Mouse (Mus musculus): ENCODE results near the gene Dnah2. TPM values are rescaled to one million over a fixed set of nuclear protein-coding genes. Genes with fewer than 3 reads are reported as not detected.

Gene Dnah2
- polyA plus RNA-seq, 1 experiment from 2014 or later: 3.4 TPM

GRCm38 (mm10) chr11:69407724-69408004, 141.2 kb downstream of the Dnah2 start:
- H3K9ac ChIP-seq: no peak overlapping the region
- peak overlapping the region; percentile 96 for H3K4me2 ChIP-seq
- peaks cover 58% of the 10 kb centered on the region for H3K36me3 ChIP-seq
- 90% methylated on average over 4 of the region's 4 CpGs for WGBS
- no peaks in the 10 kb centered on the region for H3K27me3 ChIP-seq
- peaks cover 46% of the 10 kb centered on the region for H3K4me1 ChIP-seq (replicated peaks)
- 0 out of 2 replicates have a peak overlapping the region, but pooled peaks have one; percentile 91 for H3K27ac ChIP-seq (replicated peaks)
- no peak for ATAC-seq (ENCODE audit: low FRiP score, low read depth)
- H3K4me3 ChIP-seq: peak overlapping the region; percentile 65; the same call in 1 of the 2 replicates
- no peaks in the 10 kb centered on the region for H3K9me3 ChIP-seq

DNA sequence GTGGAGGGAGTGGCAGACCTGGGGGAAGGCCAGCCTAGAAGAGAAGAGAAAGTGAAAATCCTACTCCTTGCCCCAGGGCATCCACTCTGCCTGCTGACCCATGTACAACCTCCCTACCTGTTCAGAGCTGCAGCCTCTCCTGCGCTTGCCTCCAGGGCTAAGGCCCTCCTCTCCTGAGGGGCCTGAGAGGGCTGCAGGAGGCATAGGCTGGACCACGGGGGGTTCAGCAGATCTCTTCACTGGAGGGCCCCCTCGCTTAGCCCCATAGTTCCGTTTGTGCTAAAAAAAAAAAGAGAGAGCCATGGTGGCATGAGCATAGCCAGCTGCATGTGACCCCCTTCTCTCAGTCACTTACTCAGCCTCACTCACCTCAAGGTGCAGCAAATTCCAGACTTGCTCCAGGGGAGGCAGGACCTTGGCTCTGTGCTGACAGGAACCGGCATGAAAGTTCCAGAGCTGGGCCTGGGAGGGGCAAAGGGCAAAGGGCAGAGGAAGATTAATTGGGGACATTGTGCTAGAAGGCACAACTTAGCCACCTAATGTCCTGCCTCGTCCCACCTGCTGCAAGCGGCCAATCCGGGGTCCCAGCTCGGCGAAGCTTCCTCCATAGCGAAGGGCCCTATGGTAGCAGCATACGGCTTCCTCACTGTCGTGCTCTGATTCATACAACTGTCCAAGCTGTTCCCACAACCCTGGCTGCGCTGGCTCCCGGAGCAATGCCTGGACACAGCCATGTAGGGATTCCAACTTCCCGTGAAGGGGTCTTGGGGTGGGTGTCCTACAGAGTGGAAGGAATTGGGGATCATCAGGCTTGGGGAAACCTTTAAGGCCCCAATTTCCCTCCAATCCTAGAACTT, 141.8 kb downstream of the Dnah2 start:
- Histone ChIP-seq H3K36me3 (peaks cover 58% of the 10 kb centered on the region), H3K9me3 (no peaks in the 10 kb centered on the region), H3K9ac (0 out of 2 replicates have a peak overlapping the region, but pooled peaks have one; percentile 1), H3K27ac (replicated peaks) (0 out of 2 replicates have a peak overlapping the region, but pooled peaks have one; percentile 91), H3K27me3 (no peaks in the 10 kb centered on the region), H3K4me1 (replicated peaks) (peaks cover 40% of the 10 kb centered on the region), H3K4me2 (peak overlapping the region; percentile 96; the same call in 1 of the 2 replicates), H3K4me3 (no peak overlapping the region)
- WGBS: 91% methylated on average over 16 of the region's 16 CpGs
- no peak for ATAC-seq (ENCODE audit: low FRiP score, low read depth)

GRCm38 (mm10) chr11:69406282-69406681, 142.6 kb downstream of the Dnah2 start:
- no peak overlapping the region for H3K4me3 ChIP-seq
- H3K36me3 ChIP-seq: peaks cover 62% of the 10 kb centered on the region
- 89% methylated on average over 19 of the region's 19 CpGs for WGBS
- no peak overlapping the region for H3K4me2 ChIP-seq
- H3K9ac ChIP-seq: no peak overlapping the region
- no peaks in the 10 kb centered on the region for H3K27me3 ChIP-seq
- H3K9me3 ChIP-seq: no peaks in the 10 kb centered on the region
- peaks cover 35% of the 10 kb centered on the region for H3K4me1 ChIP-seq (replicated peaks)
- no peak for ATAC-seq (ENCODE audit: low FRiP score, low read depth)
- H3K27ac ChIP-seq (replicated peaks): no peak overlapping the region

DNA sequence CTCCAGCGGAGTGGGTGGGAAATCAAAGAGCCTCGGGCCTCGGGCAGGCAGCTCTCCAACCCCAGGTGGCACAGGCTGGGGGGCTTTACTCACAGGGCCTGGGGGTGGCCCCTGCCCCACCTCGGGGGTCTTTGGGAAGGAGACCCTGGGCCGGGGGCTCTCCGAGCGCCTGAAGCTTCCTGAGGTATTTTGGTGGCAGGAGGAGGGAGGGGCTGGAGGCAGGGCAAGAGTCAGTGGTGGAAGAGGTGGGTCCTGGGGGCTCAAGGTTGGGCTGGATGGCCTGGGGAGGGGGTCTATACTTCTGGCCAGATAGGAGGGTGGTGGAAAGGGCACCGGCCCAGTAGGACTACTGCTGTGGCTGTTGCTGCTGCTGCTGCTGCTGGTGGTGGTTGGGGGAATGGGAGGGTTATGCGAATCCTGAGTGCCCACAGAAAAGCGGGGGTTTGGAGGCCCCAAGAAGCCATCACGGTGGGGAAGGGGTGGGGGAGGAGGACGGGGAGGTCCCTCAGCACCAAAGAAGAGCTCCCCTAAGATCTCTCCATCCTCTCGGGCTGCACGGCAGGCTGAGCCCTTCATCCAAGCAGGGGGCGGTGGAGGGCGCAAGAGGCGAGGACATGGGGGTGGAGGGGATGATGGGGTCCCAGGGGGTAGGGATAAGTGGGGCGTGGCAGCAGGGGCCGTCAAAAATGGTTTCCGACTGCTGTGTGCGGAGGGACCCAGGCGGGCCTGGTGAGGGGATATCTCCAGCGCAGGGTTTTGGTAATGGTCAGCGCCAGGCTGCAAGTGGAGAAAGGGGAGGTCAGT, 143.3 kb downstream of the Dnah2 start:
- H3K9me3 ChIP-seq: no peaks in the 10 kb centered on the region
- H3K27ac ChIP-seq (replicated peaks): no peak overlapping the region
- H3K9ac ChIP-seq: no peak overlapping the region
- no peak for ATAC-seq (ENCODE audit: low FRiP score, low read depth)
- WGBS: 92% methylated on average over 24 of the region's 24 CpGs
- H3K4me3 ChIP-seq: no peak overlapping the region
- H3K27me3 ChIP-seq: no peaks in the 10 kb centered on the region
- no peak overlapping the region for H3K4me2 ChIP-seq
- H3K36me3 ChIP-seq: peaks cover 69% of the 10 kb centered on the region
- peaks cover 39% of the 10 kb centered on the region for H3K4me1 ChIP-seq (replicated peaks)

- H3K27me3 ChIP-seq: no peaks in the 10 kb centered on the region
- H3K9ac ChIP-seq: no peak overlapping the region
- no peak for ATAC-seq (ENCODE audit: low FRiP score, low read depth)
- no peak overlapping the region for H3K4me2 ChIP-seq
- no peaks in the 10 kb centered on the region for H3K9me3 ChIP-seq
- WGBS: 90% methylated on average over 20 of the region's 24 CpGs
- no peak overlapping the region for H3K4me3 ChIP-seq
- no peak overlapping the region for H3K27ac ChIP-seq (replicated peaks)
- H3K4me1 ChIP-seq (replicated peaks): peaks cover 38% of the 10 kb centered on the region
- H3K36me3 ChIP-seq: peaks cover 77% of the 10 kb centered on the region
Measured at GRCm38 (mm10) chr11:69404595-69405396, 144.1 kb downstream of the Dnah2 start.

DNA sequence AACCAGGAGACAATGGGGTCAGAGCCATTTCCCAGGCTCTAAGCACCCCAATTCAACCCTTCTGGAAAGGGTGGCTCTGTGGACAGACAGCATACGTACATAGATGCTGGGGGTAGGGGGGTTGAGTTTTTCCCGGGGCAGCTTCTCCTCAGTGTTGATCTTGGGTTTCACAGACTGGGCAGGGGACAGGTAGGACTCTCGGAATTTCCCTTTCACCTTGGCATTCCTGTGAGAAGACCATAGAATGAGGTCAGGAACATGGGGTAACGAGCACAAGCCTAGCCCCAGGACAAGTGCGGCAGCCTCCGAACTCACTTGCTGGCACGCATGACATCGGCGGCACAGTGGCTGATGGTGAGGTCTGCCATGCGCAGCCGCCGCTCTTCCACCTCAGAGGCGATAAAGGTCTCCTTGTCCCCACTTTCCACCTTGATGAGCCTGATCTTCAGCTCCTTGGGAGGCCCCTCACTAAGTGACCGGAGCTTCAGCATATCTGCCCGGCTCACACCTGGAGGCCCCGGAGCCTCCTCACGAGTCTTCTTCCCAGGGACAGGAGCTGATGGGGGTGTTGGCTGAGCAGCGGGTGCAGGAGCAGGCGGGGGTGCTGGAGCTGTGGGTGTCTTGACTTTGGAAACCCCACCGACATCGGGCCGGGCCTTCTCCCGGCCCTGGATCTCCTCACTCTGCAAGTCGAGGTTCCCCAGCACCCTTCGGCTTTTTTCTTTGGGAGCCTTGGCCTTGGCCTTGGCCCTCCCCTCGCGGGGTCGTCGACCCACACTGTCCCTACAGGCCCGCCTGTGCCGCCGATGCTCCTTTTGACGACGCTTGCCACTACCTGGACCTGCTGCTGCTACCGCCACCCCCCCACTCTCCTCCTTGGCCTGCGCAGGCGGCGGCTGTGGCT, 145.0 kb downstream of the Dnah2 start:
- no peaks in the 10 kb centered on the region for H3K27me3 ChIP-seq
- no peak overlapping the region for H3K27ac ChIP-seq (replicated peaks)
- peaks cover 34% of the 10 kb centered on the region for H3K4me1 ChIP-seq (replicated peaks)
- H3K36me3 ChIP-seq: peaks cover 83% of the 10 kb centered on the region
- no peak overlapping the region for H3K4me3 ChIP-seq
- WGBS: 93% methylated on average over 38 of the region's 38 CpGs
- H3K4me2 ChIP-seq: no peak overlapping the region
- no peak overlapping the region for H3K9ac ChIP-seq
- ATAC-seq (ENCODE audit: low FRiP score, low read depth): no peak
- H3K9me3 ChIP-seq: no peaks in the 10 kb centered on the region

DNA sequence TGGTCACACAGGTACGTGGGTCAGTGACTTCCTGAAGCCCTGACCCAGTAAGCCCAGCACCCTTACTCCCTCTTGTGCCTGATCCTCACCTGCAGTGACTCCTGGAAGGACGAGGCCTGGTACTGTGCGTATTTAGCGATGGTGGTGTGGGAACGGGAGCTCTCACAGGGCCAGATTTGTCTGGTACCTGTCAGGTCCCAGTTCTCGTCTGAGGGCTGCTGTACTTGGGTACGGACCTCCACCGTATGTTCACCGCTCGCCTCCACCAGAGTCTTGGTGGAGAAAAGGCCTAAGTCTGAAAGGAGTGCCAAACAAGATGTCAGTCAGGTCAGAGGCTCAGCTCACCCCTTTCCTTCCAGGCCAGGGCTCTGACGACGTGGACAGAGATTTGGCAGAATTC, 146.9 kb downstream of the Dnah2 start:
- Histone ChIP-seq H3K4me3 (no peak overlapping the region), H3K27me3 (no peaks in the 10 kb centered on the region), H3K27ac (replicated peaks) (no peak overlapping the region), H3K4me2 (no peak overlapping the region), H3K36me3 (peaks cover 74% of the 10 kb centered on the region), H3K9me3 (no peaks in the 10 kb centered on the region), H3K4me1 (replicated peaks) (peaks cover 23% of the 10 kb centered on the region), H3K9ac (no peak overlapping the region)
- 88% methylated on average over 12 of the region's 12 CpGs for WGBS
- ATAC-seq (ENCODE audit: low FRiP score, low read depth): no peak

GRCm38 (mm10) chr11:69401210-69401637, 147.7 kb downstream of the Dnah2 start:
- Histone ChIP-seq H3K27ac (replicated peaks) (no peak overlapping the region), H3K27me3 (no peaks in the 10 kb centered on the region)

GRCm38 (mm10) chr11:69400083-69400850, 148.6 kb downstream of the Dnah2 start:
- no peak overlapping the region for H3K4me3 ChIP-seq
- WGBS: 69% methylated on average over 25 of the region's 25 CpGs
- no peak overlapping the region for H3K27ac ChIP-seq (replicated peaks)
- no peak overlapping the region for H3K9ac ChIP-seq
- H3K9me3 ChIP-seq: no peaks in the 10 kb centered on the region
- H3K4me1 ChIP-seq (replicated peaks): peaks cover 30% of the 10 kb centered on the region
- H3K4me2 ChIP-seq: no peak overlapping the region
- no peaks in the 10 kb centered on the region for H3K27me3 ChIP-seq
- ATAC-seq (ENCODE audit: low FRiP score, low read depth): no peak
- peaks cover 57% of the 10 kb centered on the region for H3K36me3 ChIP-seq

More at GRCm38 (mm10) chr11:69401210-69401637, 147.7 kb downstream of the Dnah2 start:
- 14% methylated on average over 22 of the region's 22 CpGs for WGBS
- Histone ChIP-seq H3K4me2 (no peak overlapping the region), H3K36me3 (peaks cover 67% of the 10 kb centered on the region), H3K4me3 (no peak overlapping the region), H3K9me3 (no peaks in the 10 kb centered on the region), H3K4me1 (replicated peaks) (peaks cover 28% of the 10 kb centered on the region), H3K9ac (no peak overlapping the region)
- ATAC-seq (ENCODE audit: low FRiP score, low read depth): peak; percentile 74

DNA sequence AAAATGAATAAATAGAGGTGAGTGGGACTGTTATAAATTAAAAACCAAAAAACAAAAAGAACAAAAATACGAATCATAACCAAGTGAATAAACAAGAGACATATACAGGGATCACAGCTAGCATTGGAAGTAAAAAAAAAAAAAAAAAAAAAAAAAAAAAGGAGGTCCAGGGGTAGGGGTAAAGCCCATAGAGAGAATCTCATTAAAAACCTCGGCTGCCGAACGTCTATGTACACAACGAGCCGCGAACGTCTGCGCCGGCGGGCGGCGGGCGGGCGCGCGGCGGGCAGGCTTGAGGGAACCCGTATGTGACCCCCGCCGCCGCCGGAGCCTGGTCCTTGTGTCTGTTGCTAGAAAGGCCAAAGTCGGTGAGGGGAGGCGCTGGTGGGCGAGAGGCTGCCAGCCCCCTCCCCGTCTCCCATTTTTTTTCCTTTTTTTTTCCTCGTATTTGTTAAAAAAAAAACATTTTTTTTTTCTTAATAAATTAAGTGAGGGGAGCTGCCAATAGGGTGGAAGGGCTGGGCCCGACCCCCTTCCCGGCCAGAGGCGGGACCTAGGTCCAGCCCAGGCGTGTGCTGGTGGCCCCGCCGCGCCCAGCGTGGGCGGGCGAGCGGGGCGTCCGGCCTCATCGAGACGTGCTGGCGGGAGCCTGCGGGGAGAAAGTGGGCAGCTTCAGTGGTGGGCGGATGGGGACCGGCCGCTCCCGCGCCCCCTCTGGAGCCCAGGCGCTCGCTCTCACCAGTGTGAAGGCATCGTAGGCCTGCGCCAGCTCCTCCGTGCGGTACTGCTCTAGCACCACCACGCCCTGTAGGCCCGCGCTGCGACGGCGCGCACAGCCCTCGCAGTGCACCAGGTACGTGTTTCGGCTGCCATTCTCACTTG, 149.5 kb downstream of the Dnah2 start:
- WGBS: 24% methylated on average over 66 of the region's 66 CpGs
- no peak overlapping the region for H3K27ac ChIP-seq (replicated peaks)
- no peak overlapping the region for H3K4me2 ChIP-seq
- H3K36me3 ChIP-seq: peaks cover 51% of the 10 kb centered on the region
- no peak overlapping the region for H3K4me3 ChIP-seq
- H3K27me3 ChIP-seq: no peaks in the 10 kb centered on the region
- peaks cover 31% of the 10 kb centered on the region for H3K4me1 ChIP-seq (replicated peaks)
- H3K9ac ChIP-seq: no peak overlapping the region
- ATAC-seq (ENCODE audit: low FRiP score, low read depth): no peak
- no peaks in the 10 kb centered on the region for H3K9me3 ChIP-seq
